Mouse (Mus musculus) kidney, postnatal 10 days (tissue): ENCODE results near the gene Cox6a1.
A peak's percentile ranks its signal among the peaks of the same experiment; 100 is the strongest.
"Not testable (repeated sequence)": the region's sequence is repeated elsewhere in the genome, so short reads cannot be mapped to it uniquely, and the experiment has no call there.

Experiments
- DNase-seq: peaks from one replicate; pipeline ENCODE4 v3.0.0; 2021; ENCODE audit warnings: mixed read lengths

Gene Cox6a1

GRCm38 (mm10) chr5:115348546-115349224 lies at the start of gene Cox6a1:
Gene Cox6a1 (minus strand): TSS chr5:115348981.
- peak; percentile 99 for DNase-seq

- DNase-seq: peak; percentile 31
Measured at GRCm38 (mm10) chr5:115397839-115398780, 49.3 kb upstream of the Cox6a1 start.

DNA sequence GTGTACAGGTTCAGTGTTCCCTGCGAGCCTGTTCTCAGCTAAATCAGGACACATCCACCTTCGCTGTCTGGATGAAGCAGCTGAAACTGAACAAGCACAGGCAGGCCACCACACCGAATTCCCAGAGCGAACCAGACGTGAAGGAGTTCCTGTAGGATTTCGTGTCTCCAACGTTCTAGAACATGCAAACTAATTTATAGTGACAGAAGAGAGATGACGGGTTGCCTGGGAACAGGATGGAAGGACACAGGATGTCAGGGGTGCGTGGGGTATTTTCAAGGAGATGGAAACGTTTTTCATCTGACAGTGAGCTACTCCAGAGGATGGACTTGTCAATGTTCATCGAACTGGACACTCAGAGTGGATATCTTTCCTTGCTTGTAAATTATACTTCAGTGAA lies 47.9 kb upstream of the Cox6a1 start:
- no peak for DNase-seq

DNA sequence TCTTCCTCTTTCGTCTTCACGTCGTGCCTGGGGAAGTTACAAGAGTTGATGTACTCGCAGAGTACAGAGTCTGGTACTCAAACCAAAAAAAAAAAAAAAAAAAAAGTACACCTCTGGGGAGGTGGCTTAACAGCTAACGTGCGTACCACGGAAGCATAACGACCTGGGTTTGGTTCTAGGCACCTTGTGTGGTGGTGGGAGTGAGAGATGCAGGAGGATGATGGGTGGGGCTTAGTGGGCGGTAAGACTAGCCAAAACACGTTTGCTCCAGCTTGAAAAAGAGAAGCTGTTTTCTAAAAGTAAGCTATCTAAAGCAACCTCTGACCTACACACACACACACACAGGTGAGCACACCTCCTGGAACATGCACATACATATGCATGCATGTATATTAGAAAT lies 46.1 kb upstream of the Cox6a1 start:
- DNase-seq: no peak

DNA sequence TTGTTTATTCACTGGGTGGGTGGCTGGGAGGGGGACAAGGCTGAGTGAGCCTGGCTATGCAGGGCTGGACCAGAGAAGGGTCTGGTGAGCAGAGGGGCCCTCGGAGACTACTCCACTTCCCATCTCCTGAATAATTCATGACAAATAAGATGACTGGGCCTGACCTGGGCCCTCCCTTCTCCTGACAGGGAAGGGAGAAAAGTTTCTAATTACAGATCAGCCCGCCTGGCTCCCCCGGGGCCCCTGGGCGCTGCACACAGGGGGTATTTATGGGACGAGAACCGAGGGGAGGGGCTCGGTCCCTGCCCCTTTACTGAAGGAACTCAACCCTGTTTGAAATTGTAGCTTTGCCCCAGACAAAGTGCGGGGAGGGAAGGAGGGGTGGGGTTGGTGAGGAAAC lies 45.4 kb upstream of the Cox6a1 start:
- no peak for DNase-seq

DNA sequence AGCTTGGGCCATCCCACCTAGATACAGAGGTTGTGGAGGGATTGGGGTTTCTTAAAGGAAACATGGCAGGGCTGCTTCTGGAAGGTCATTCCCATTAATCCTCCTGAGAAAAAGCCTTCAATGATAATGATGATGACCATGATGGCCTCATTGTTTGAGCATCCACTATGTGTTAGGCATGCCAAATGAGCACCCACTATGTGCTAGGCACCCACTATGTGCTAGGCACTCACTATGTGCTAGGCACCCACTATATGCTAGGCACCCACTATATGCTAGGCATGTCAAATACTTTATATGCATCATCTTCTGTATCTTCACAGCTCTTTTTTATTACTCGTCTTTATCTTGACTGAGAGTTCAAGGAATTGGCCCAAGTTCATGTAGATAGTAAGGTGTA lies 44.2 kb upstream of the Cox6a1 start:
- no peak for DNase-seq

DNA sequence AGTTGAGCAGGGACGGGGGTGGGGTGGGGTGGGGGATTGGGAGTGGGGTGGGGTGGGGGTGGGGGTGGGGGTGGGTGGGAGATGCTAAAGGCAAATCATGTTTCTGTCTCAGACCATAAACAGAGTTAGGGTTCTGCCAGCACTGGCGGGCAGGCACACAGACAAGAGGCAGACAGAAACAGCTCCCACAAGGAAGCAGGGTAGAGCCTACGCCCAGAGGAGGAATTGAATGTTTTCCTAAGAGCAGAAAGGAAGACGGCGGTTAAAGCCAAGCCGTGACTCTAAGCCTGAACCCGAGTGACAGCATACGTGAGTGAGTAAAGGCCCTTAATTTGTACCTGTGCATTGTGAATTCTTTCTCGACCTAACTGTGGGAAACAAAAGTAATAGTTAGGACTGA lies 43.2 kb upstream of the Cox6a1 start:
- no peak for DNase-seq

GRCm38 (mm10) chr5:115378882-115379281 lies 30.1 kb upstream of the Cox6a1 start:
- not testable (repeated sequence) for DNase-seq

DNA sequence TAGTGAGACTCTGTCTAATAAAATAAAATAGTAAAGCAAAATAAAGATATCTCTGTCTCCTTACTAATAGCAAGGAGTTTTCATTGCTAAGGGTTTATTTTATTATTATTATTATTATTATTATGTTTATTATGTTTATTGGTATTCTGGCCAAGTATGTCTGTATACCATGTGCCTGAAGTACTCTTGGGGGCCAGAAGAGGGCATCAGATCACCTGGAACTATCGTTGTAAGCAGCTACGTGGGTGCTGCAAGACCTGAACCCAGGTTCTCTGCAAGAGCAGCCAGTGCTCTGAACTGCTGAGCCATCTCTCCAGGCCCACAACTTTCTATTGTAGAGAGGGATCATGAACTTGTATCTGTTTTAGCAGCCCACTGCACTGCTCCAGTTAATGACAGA lies 26.7 kb upstream of the Cox6a1 start:
- DNase-seq: no peak

GRCm38 (mm10) chr5:115374204-115374820 lies 25.5 kb upstream of the Cox6a1 start:
- no peak for DNase-seq

- DNase-seq: peak; percentile 51
Measured at GRCm38 (mm10) chr5:115373441-115374203, 24.8 kb upstream of the Cox6a1 start.

GRCm38 (mm10) chr5:115371736-115372135 lies 23.0 kb upstream of the Cox6a1 start:
- peak; percentile 64 for DNase-seq

DNA sequence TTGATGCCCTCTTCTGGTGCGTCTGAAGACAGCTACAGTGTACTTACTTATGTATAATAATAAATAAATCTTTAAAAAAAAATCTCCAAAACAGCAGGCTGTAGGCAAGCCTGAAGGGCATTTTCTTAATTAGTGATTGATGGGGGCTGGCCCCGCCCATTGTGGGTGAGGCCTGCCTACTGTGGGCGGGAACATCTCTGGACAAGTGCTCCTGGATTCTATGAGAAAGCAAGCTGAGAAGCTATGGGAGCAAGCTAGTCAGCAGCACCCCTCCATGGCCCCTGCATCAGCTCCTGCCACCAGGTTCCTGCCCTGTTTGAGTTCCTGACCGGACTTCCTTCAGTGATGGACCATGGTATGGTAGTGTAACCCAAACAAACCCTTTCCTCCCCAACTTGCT lies 16.0 kb upstream of the Cox6a1 start:
- DNase-seq: no peak

- DNase-seq: no peak
Measured at GRCm38 (mm10) chr5:115362819-115363714, 14.3 kb upstream of the Cox6a1 start.

DNA sequence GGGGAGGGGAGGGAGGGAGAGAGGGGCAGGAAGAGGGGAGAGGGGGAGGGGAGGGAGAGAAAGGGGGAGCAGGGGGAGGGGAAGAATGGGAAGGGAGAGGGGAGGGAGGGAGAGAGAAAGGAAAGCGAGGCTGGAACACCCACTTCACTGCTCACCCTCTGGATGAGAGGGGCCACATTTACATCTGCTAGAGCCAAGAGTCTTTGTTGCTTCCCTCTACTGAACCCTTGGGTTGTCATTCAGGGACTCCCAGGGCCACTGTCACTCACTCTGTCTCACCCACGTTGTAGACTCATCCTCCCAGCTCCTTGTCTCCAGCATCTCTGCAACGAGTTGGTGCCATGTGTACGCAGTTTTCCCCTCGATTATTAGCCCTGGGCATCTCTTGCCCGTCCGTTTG lies 13.4 kb upstream of the Cox6a1 start:
- DNase-seq: no peak

- DNase-seq: no peak
Measured at GRCm38 (mm10) chr5:115359851-115360372, 11.1 kb upstream of the Cox6a1 start.

GRCm38 (mm10) chr5:115359438-115359837 lies 10.7 kb upstream of the Cox6a1 start:
- no peak for DNase-seq

DNA sequence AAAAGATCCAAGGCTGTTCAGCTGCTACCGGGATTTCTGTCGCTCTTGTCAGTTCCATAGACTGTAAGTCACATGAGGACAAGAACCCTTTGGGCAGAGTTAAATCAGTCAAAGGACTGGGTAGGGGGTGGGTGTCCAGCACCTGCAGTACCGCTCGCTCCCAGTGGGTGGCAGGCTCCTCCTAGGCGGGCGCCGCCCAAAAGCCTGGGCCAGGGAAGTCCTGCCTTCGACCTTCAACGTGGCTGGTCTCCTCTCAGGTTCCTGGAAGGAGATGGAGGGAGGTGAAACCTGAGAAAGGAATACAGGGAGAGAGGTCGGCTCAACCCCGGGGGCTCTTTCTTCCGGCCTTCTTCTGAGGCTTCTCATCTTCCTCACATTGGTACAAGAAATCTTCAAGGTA lies 10.1 kb upstream of the Cox6a1 start:
- DNase-seq: peak; percentile 92

DNA sequence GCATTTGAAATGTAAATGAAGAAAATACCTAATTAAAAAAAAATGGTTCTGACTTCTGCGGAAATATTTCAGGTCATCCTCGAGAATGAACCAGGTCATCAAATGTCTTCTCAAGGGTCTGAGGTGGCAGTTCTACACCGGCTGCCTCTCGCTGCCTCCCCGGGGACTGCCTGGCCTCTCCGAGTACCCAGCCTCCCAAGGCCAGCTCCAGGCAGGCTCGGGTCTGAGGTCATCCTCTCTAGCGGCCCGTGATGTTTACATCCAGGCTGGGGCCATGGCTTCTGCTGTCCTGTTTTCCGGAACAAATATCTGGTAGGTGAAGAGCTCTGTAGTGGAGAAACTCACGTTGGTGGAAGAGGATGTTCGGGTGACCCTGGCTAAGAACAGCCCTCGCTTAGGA lies 6.3 kb upstream of the Cox6a1 start:
- no peak for DNase-seq

- no peak for DNase-seq
Measured at GRCm38 (mm10) chr5:115351348-115351747, 2.6 kb upstream of the Cox6a1 start.

DNA sequence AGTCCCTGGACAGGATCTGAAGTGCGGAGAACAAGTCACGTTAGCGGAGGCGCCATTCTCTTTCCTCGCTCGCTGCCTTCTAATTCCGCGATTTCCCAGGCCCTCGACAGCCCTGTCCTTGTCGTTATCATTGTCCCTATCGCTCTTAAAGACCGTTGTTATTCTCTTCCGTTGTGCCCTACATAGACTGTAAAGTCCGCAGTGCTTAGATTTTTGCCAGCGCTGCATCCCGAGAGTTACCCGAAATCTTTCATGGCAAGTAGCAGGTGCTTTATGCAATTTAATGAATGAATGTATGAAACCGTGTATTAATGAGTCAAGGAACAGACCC lies 409 bp upstream of the Cox6a1 start:
- no peak for DNase-seq

GRCm38 (mm10) chr5:115347564-115347963 lies 1.2 kb downstream of the Cox6a1 start:
- peak; percentile 92 for DNase-seq
